Mouse (Mus musculus): ENCODE data around the gene Gtf3c4. TPM values are rescaled to one million over a fixed set of nuclear protein-coding genes. Genes with fewer than 3 reads are reported as not detected.

The Gtf3c4 gene
- polyA plus RNA-seq, 1 experiment, result 12.6 TPM

- TF ChIP-seq POLR2A (IDR thresholded peaks at IDR 0.05; ENCODE audit: extremely low read depth, insufficient read depth, low read length), result no peak
- no peak for TF ChIP-seq CTCF (IDR thresholded peaks at IDR 0.05; ENCODE audit: extremely low read depth, insufficient read depth, low read length)
- Histone ChIP-seq H3K4me3 (ENCODE audit: insufficient read depth, low read length) (no peak overlapping the region), H3K4me1 (ENCODE audit: control insufficient read depth, insufficient read depth, low read length) (no peaks in the 10 kb centered on the region), H3K27ac (ENCODE audit: insufficient read depth, low read length) (no peak overlapping the region)
Observed at GRCm38 (mm10) chr2:28810260-28811013, 29.7 kb downstream of the Gtf3c4 start.

- H3K27ac ChIP-seq (ENCODE audit: insufficient read depth, low read length), result no peak overlapping the region
Observed at GRCm38 (mm10) chr2:28808841-28809240, 31.3 kb downstream of the Gtf3c4 start.

GRCm38 (mm10) chr2:28803406-28803805 is 36.8 kb downstream of the Gtf3c4 start:
- H3K4me1 ChIP-seq (ENCODE audit: control insufficient read depth, insufficient read depth, low read length), result no peaks in the 10 kb centered on the region
- H3K27ac ChIP-seq (ENCODE audit: insufficient read depth, low read length), result no peak overlapping the region
- TF ChIP-seq POLR2A (IDR thresholded peaks at IDR 0.05; ENCODE audit: extremely low read depth, insufficient read depth, low read length) (no peak), CTCF (IDR thresholded peaks at IDR 0.05; ENCODE audit: extremely low read depth, insufficient read depth, low read length) (no peak)
- H3K4me3 ChIP-seq (ENCODE audit: insufficient read depth, low read length), result no peak overlapping the region

More at GRCm38 (mm10) chr2:28808841-28809240, 31.3 kb downstream of the Gtf3c4 start:
- no peak for TF ChIP-seq CTCF (IDR thresholded peaks at IDR 0.05; ENCODE audit: extremely low read depth, insufficient read depth, low read length)
- TF ChIP-seq POLR2A (IDR thresholded peaks at IDR 0.05; ENCODE audit: extremely low read depth, insufficient read depth, low read length), result no peak
- H3K4me3 ChIP-seq (ENCODE audit: insufficient read depth, low read length), result no peak overlapping the region
- no peaks in the 10 kb centered on the region for H3K4me1 ChIP-seq (ENCODE audit: control insufficient read depth, insufficient read depth, low read length)

- no peak overlapping the region for H3K27ac ChIP-seq (ENCODE audit: insufficient read depth, low read length)
- no peak for TF ChIP-seq POLR2A (IDR thresholded peaks at IDR 0.05; ENCODE audit: extremely low read depth, insufficient read depth, low read length)
- TF ChIP-seq CTCF (IDR thresholded peaks at IDR 0.05; ENCODE audit: extremely low read depth, insufficient read depth, low read length), result no peak
- H3K4me1 ChIP-seq (ENCODE audit: control insufficient read depth, insufficient read depth, low read length), result no peaks in the 10 kb centered on the region
- no peak overlapping the region for H3K4me3 ChIP-seq (ENCODE audit: insufficient read depth, low read length)
Observed at GRCm38 (mm10) chr2:28799575-28799974, 40.6 kb downstream of the Gtf3c4 start.

- no peak overlapping the region for H3K4me3 ChIP-seq (ENCODE audit: insufficient read depth, low read length)
- no peak overlapping the region for H3K27ac ChIP-seq (ENCODE audit: insufficient read depth, low read length)
- TF ChIP-seq POLR2A (IDR thresholded peaks at IDR 0.05; ENCODE audit: extremely low read depth, insufficient read depth, low read length) (no peak), CTCF (IDR thresholded peaks at IDR 0.05; ENCODE audit: extremely low read depth, insufficient read depth, low read length) (no peak)
- no peaks in the 10 kb centered on the region for H3K4me1 ChIP-seq (ENCODE audit: control insufficient read depth, insufficient read depth, low read length)
Observed at GRCm38 (mm10) chr2:28798390-28798789, 41.8 kb downstream of the Gtf3c4 start.

GRCm38 (mm10) chr2:28797490-28798106 is 42.6 kb downstream of the Gtf3c4 start:
- Histone ChIP-seq H3K4me3 (ENCODE audit: insufficient read depth, low read length) (no peak overlapping the region), H3K4me1 (ENCODE audit: control insufficient read depth, insufficient read depth, low read length) (no peaks in the 10 kb centered on the region), H3K27ac (ENCODE audit: insufficient read depth, low read length) (no peak overlapping the region)
- TF ChIP-seq POLR2A (IDR thresholded peaks at IDR 0.05; ENCODE audit: extremely low read depth, insufficient read depth, low read length), result no peak
- no peak for TF ChIP-seq CTCF (IDR thresholded peaks at IDR 0.05; ENCODE audit: extremely low read depth, insufficient read depth, low read length)

- Histone ChIP-seq H3K4me1 (ENCODE audit: control insufficient read depth, insufficient read depth, low read length) (no peaks in the 10 kb centered on the region), H3K27ac (ENCODE audit: insufficient read depth, low read length) (no peak overlapping the region)
Observed at GRCm38 (mm10) chr2:28796298-28796697, 43.9 kb downstream of the Gtf3c4 start.

GRCm38 (mm10) chr2:28794623-28795022 is 45.5 kb downstream of the Gtf3c4 start:
- H3K4me3 ChIP-seq (ENCODE audit: insufficient read depth, low read length), result no peak overlapping the region
- H3K27ac ChIP-seq (ENCODE audit: insufficient read depth, low read length), result no peak overlapping the region
- H3K4me1 ChIP-seq (ENCODE audit: control insufficient read depth, insufficient read depth, low read length), result no peaks in the 10 kb centered on the region
- no peak for TF ChIP-seq CTCF (IDR thresholded peaks at IDR 0.05; ENCODE audit: extremely low read depth, insufficient read depth, low read length)
- TF ChIP-seq POLR2A (IDR thresholded peaks at IDR 0.05; ENCODE audit: extremely low read depth, insufficient read depth, low read length), result no peak

More at GRCm38 (mm10) chr2:28796298-28796697, 43.9 kb downstream of the Gtf3c4 start:
- TF ChIP-seq POLR2A (IDR thresholded peaks at IDR 0.05; ENCODE audit: extremely low read depth, insufficient read depth, low read length), result no peak
- TF ChIP-seq CTCF (IDR thresholded peaks at IDR 0.05; ENCODE audit: extremely low read depth, insufficient read depth, low read length), result no peak
- no peak overlapping the region for H3K4me3 ChIP-seq (ENCODE audit: insufficient read depth, low read length)

- Histone ChIP-seq H3K4me1 (ENCODE audit: control insufficient read depth, insufficient read depth, low read length) (no peaks in the 10 kb centered on the region), H3K27ac (ENCODE audit: insufficient read depth, low read length) (no peak overlapping the region), H3K4me3 (ENCODE audit: insufficient read depth, low read length) (no peak overlapping the region)
- TF ChIP-seq CTCF (IDR thresholded peaks at IDR 0.05; ENCODE audit: extremely low read depth, insufficient read depth, low read length) (no peak), POLR2A (IDR thresholded peaks at IDR 0.05; ENCODE audit: extremely low read depth, insufficient read depth, low read length) (no peak)
Observed at GRCm38 (mm10) chr2:28792931-28793610, 47.1 kb downstream of the Gtf3c4 start.
